Mouse (Mus musculus) liver, embryonic 16.5 days (tissue): ENCODE results near the gene Bin2. TPM values are rescaled to one million over a fixed set of nuclear protein-coding genes. Genes with fewer than 3 reads are reported as not detected.

Experiments used
- ATAC-seq: fragments of 200-750 bp; cut with Nextera tagmentation; 2 replicates; pipeline ENCODE4 v1.8.0; 2017; ENCODE audit warnings: low read depth, mild to moderate bottlenecking, moderate number of reproducible peaks, moderate library complexity
- H3K27ac ChIP-seq: fragments of 300-500 bp; sonication (generic); 2 replicates; pipeline ENCODE4 v1.5.1; 2014; ENCODE audit warnings: mild to moderate bottlenecking, low read length
- H3K27me3 ChIP-seq: fragments of 300-500 bp; sonication (generic); 2 replicates; pipeline ENCODE4 v1.6.1; 2014; ENCODE audit warnings: low read depth, low read length, mixed read lengths; ENCODE audit not compliant: control insufficient read depth, insufficient read depth
- H3K36me3 ChIP-seq: fragments of 300-500 bp; sonication (generic); 2 replicates; pipeline ENCODE4 v1.6.1; 2014; ENCODE audit warnings: mild to moderate bottlenecking; ENCODE audit not compliant: control insufficient read depth, insufficient read depth
- H3K4me1 ChIP-seq: fragments of 300-500 bp; sonication (generic); 2 replicates; pipeline ENCODE4 v1.6.1; 2014; ENCODE audit warnings: low read depth, low read length, mixed read lengths; ENCODE audit not compliant: control insufficient read depth
- H3K4me2 ChIP-seq: fragments of 300-500 bp; sonication (generic); 2 replicates; pipeline ENCODE4 v1.6.1; 2014; ENCODE audit warnings: low read depth, low read length, mixed read lengths
- H3K4me3 ChIP-seq: fragments of 300-500 bp; sonication (generic); 2 replicates; pipeline ENCODE4 v1.5.1; 2014; ENCODE audit warnings: low read depth, mild to moderate bottlenecking, low read length
- H3K9ac ChIP-seq: fragments of 300-500 bp; sonication (generic); 2 replicates; pipeline ENCODE4 v1.6.1; 2014; ENCODE audit warnings: low read depth, low read length
- H3K9me3 ChIP-seq: fragments of 300-500 bp; sonication (generic); replicated peaks from 2 replicates; pipeline ENCODE4 v1.6.1; 2016; ENCODE audit warnings: low read length; ENCODE audit not compliant: control insufficient read depth
- WGBS: fragments of 180-500 bp; shearing (Covaris S2); extraction: QIAGEN DNeasy Blood & Tissue Kit; methylation state at CpG from one replicate; pipeline ENCODE4 v1.1.7; 2014; ENCODE audit not compliant: insufficient replicate concordance; 5-methylcytosine and 5-hydroxymethylcytosine counted together
- polyA plus RNA-seq: library from polyadenylated mRNA; unstranded; fragments of >200 nt; fragmentation: Nextera tagmentation; extraction: Ambion mirVana; gene quantifications from 2 replicates; pipeline ENCODE4 v1.2.1, GENCODE M21; 2015

Bin2 gene
- polyA plus RNA-seq, 1 experiment from 2014 or later: 20.6 TPM

- 4% methylated on average over 38 of the region's 38 CpGs for WGBS
- H3K4me1 ChIP-seq: peaks cover 18% of the 10 kb centered on the region
- H3K4me2 ChIP-seq: peak overlapping the region; percentile 68
- ATAC-seq: no peak
- H3K27ac ChIP-seq: peak overlapping the region; percentile 50
- peak overlapping the region; percentile 65 for H3K4me3 ChIP-seq
- peaks cover 47% of the 10 kb centered on the region for H3K27me3 ChIP-seq
- peak overlapping the region; percentile 57 for H3K9ac ChIP-seq
- no peaks in the 10 kb centered on the region for H3K36me3 ChIP-seq
- H3K9me3 ChIP-seq: no peaks in the 10 kb centered on the region
Observed at GRCm38 (mm10) chr15:100635851-100636645, 33.3 kb downstream of the Bin2 start.

- ATAC-seq: no peak
- Histone ChIP-seq H3K27me3 (peaks cover 47% of the 10 kb centered on the region), H3K27ac (no peak overlapping the region), H3K36me3 (no peaks in the 10 kb centered on the region), H3K9ac (no peak overlapping the region), H3K4me2 (peak overlapping the region; percentile 68; the same call in 1 of the 2 replicates), H3K4me3 (no peak overlapping the region), H3K9me3 (no peaks in the 10 kb centered on the region), H3K4me1 (peaks cover 18% of the 10 kb centered on the region)
- WGBS: 10% methylated on average over 9 of the region's 9 CpGs
Observed at GRCm38 (mm10) chr15:100635239-100635638, 34.1 kb downstream of the Bin2 start.

- no peak for ATAC-seq
- H3K4me1 ChIP-seq: peaks cover 18% of the 10 kb centered on the region
- H3K27ac ChIP-seq: no peak overlapping the region
- no peak overlapping the region for H3K4me2 ChIP-seq
- H3K9ac ChIP-seq: no peak overlapping the region
- no peaks in the 10 kb centered on the region for H3K9me3 ChIP-seq
- WGBS: 71% methylated on average over 10 of the region's 10 CpGs
- H3K4me3 ChIP-seq: no peak overlapping the region
- H3K27me3 ChIP-seq: peaks cover 42% of the 10 kb centered on the region
- H3K36me3 ChIP-seq: no peaks in the 10 kb centered on the region
Observed at GRCm38 (mm10) chr15:100633341-100633740, 36.0 kb downstream of the Bin2 start.

- H3K4me2 ChIP-seq: no peak overlapping the region
- H3K27ac ChIP-seq: peak overlapping the region; percentile 14; the same call in 1 of the 2 replicates
- no peak for ATAC-seq
- 47% methylated on average over 5 of the region's 5 CpGs for WGBS
- H3K4me3 ChIP-seq: no peak overlapping the region
- peaks cover 18% of the 10 kb centered on the region for H3K4me1 ChIP-seq
- H3K9ac ChIP-seq: no peak overlapping the region
- no peaks in the 10 kb centered on the region for H3K9me3 ChIP-seq
- peaks cover 32% of the 10 kb centered on the region for H3K27me3 ChIP-seq
- no peaks in the 10 kb centered on the region for H3K36me3 ChIP-seq
Observed at GRCm38 (mm10) chr15:100632323-100632722, 37.0 kb downstream of the Bin2 start.

DNA sequence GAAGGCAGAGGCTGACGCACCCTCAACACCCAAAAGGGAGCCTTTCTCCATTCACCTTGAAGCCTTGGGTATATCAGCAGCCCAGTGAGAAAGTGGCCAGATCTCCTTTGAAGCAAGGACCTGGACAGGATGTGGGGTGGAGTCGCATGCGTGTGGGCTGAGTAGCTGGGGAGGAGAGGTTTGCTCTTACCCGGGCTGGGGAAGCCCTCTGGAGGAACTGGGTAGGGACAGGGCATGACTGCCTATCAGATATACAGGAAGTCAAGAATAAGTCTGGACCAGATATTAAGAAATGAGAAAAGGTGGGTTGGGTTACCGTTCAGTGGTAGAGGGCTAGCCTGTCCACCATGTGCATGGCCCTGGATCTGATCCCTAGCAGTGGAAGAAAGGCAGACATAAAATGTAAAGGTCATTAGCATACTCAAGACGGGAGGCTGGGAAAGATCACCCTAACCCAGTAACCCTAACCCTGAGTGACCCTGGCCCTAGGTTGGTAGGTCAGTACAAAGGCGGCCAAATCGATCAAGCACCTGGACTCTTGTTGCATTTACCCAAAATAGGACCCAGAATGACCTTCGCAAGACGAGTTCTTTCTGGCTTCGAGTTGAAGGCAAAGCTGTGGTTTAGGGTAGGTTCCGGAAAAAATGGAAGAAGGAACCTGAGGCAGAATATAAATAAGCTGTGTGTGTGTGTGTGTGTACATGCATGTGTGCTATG is 37.7 kb downstream of the Bin2 start:
- ATAC-seq: no peak
- Histone ChIP-seq H3K9me3 (no peaks in the 10 kb centered on the region), H3K27me3 (peaks cover 25% of the 10 kb centered on the region), H3K9ac (no peak overlapping the region), H3K4me1 (peaks cover 18% of the 10 kb centered on the region), H3K27ac (peak overlapping the region; percentile 14; the same call in 1 of the 2 replicates), H3K36me3 (no peaks in the 10 kb centered on the region), H3K4me2 (no peak overlapping the region), H3K4me3 (no peak overlapping the region)
- WGBS: 28% methylated on average over 12 of the region's 12 CpGs

DNA sequence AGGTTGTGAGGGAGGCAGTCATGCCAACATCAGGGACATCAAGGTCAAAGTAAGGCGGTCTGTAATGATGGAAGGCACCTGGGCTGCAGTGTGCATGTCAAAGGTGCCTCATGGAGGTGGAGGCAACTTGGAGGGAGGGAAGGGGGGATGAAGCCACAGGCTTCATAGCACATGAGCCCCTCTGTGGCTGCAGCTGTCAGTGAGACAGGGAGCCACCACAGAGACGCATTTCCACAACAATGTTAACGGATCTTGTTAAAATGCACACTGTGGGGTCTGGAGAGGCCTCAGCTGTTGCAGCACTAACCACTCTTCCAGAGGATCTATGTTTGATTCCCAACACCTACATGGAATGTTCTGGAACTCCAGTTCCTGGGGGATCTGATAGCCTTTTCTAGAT is 39.2 kb downstream of the Bin2 start:
- Histone ChIP-seq H3K27ac (no peak overlapping the region), H3K36me3 (no peaks in the 10 kb centered on the region), H3K4me3 (no peak overlapping the region), H3K4me2 (no peak overlapping the region), H3K4me1 (peaks cover 16% of the 10 kb centered on the region), H3K9ac (no peak overlapping the region), H3K9me3 (no peaks in the 10 kb centered on the region), H3K27me3 (peaks cover 10% of the 10 kb centered on the region)
- ATAC-seq: no peak
- WGBS: 76% methylated on average over 3 of the region's 3 CpGs

DNA sequence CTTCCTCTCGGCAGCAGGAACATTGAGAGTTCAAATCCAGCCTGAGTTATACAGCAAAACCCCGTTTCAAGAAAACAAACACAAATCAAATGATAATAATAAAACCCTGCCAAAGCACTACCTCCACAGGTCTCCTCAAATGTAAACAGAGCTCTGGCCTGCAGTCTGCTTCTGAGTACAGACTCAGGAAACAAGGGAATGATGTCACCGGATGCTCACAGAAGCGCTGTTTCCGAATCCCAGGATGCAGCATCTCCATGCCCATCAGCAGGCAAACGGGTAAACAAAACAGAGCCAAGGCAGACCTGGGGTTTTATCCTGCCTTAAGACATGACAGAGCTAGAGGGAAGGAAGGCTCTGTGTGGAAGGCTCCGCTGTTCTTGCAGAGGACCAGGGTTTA is 40.6 kb downstream of the Bin2 start:
- Histone ChIP-seq H3K4me2 (no peak overlapping the region), H3K27me3 (no peaks in the 10 kb centered on the region), H3K36me3 (no peaks in the 10 kb centered on the region), H3K4me3 (no peak overlapping the region), H3K4me1 (peaks cover 17% of the 10 kb centered on the region), H3K9me3 (no peaks in the 10 kb centered on the region), H3K9ac (no peak overlapping the region), H3K27ac (no peak overlapping the region)
- no peak for ATAC-seq
- WGBS: 45% methylated on average over 7 of the region's 7 CpGs

GRCm38 (mm10) chr15:100627774-100628370 is 41.5 kb downstream of the Bin2 start:
- ATAC-seq: no peak
- H3K4me1 ChIP-seq: peaks cover 21% of the 10 kb centered on the region
- H3K9ac ChIP-seq: no peak overlapping the region
- H3K36me3 ChIP-seq: no peaks in the 10 kb centered on the region
- H3K9me3 ChIP-seq: no peaks in the 10 kb centered on the region
- H3K4me2 ChIP-seq: no peak overlapping the region
- WGBS: 38% methylated on average over 11 of the region's 11 CpGs
- H3K27me3 ChIP-seq: no peaks in the 10 kb centered on the region
- no peak overlapping the region for H3K4me3 ChIP-seq
- no peak overlapping the region for H3K27ac ChIP-seq

- Histone ChIP-seq H3K4me1 (peaks cover 21% of the 10 kb centered on the region), H3K4me2 (no peak overlapping the region), H3K27ac (no peak overlapping the region), H3K9ac (no peak overlapping the region), H3K9me3 (no peaks in the 10 kb centered on the region), H3K4me3 (no peak overlapping the region), H3K27me3 (no peaks in the 10 kb centered on the region), H3K36me3 (no peaks in the 10 kb centered on the region)
- no peak for ATAC-seq
- WGBS: 27% methylated on average over 10 of the region's 10 CpGs
Observed at GRCm38 (mm10) chr15:100627287-100627686, 42.1 kb downstream of the Bin2 start.
